Mouse (Mus musculus): ENCODE measurements around the gene Arid3b. TPM values are rescaled to one million over a fixed set of nuclear protein-coding genes. Genes with fewer than 3 reads are reported as not detected.

Gene Arid3b
- total RNA-seq, 2 experiments from 2014 or later = 3.7 to 4.9 TPM

- DNase-seq = no peak
Measured at GRCm38 (mm10) chr9:57747067-57747466, 89.5 kb downstream of the Arid3b start.

DNA sequence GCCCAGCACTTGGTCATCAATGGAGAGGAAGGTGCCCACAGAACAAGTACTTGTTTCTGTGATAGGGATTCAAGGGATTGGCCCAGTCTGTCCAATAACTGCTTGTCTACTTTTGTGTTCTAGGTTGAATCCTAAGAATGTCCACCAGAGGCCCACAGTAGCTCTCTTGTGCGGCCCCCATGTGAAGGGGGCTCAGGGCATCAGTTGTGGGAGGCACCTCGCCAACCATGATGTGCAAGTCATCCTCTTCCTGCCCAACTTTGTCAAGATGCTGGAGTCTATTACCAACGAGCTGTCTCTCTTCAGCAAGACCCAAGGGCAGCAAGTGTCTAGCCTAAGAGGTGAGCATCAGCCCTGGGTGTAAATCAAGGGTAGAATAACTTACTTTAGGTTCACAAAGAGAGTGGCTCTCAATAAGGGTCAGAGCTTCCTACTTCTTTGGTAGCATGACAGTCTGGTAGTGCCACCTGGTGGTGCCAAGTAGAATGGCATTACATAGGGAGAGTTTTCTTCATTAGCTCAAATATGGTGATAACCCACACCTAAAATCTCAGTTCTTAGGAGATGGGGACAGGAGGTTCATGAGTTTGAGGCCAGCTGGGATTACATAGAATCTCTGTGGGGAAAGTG is 92.0 kb downstream of the Arid3b start:
- DNase-seq = peak; percentile 46 to 67

Other genes starting within 250 kb of the Arid3b start
- gene Ulk3, start 247.3 kb downstream of the Arid3b start, total RNA-seq (2021) = 1 to 10 TPM; 8.6 to 9.3 TPM
- gene Cplx3, start 230.5 kb downstream of the Arid3b start, total RNA-seq (2021) = not detected
- under 1 TPM; 0.15 to 0.23 TPM for gene Lman1l, start 216.0 kb downstream of the Arid3b start, total RNA-seq (2021)
- 10 to 100 TPM; 23.7 to 30.6 TPM for gene Csk, start 183.2 kb downstream of the Arid3b start, total RNA-seq (2021)
- not detected for gene Cyp1a2, start 153.1 kb downstream of the Arid3b start, total RNA-seq (2021)
- under 1 TPM; 0.15 to 0.39 TPM for gene Cyp1a1, start 148.9 kb downstream of the Arid3b start, total RNA-seq (2021)
- gene Edc3, start 128.3 kb downstream of the Arid3b start, total RNA-seq (2021) = 1 to 10 TPM; 4.7 to 6.6 TPM
- 10 to 100 TPM; 21.3 to 29.0 TPM for gene Clk3, start 70.9 kb downstream of the Arid3b start, total RNA-seq (2021)
- gene Ubl7, start 74.2 kb upstream of the Arid3b start, total RNA-seq (2021) = 10 to 100 TPM; 84.5 to 91.1 TPM
- gene Sema7a, start 103.3 kb upstream of the Arid3b start, total RNA-seq (2021) = 10 to 100 TPM; 31.7 to 31.8 TPM
- gene Cyp11a1, start 169.6 kb upstream of the Arid3b start, total RNA-seq (2021) = not detected
- under 1 TPM; 0.30 to 0.44 TPM for gene Stra6, start 227.0 kb upstream of the Arid3b start, total RNA-seq (2021)

All from heart, adult 18-20 months (tissue).